Mouse (Mus musculus): ENCODE data around the gene Apba2. TPM values are rescaled to one million over a fixed set of nuclear protein-coding genes. Genes with fewer than 3 reads are reported as not detected.

Gene Apba2
- polyA plus RNA-seq, 1 experiment, result not detected

DNA sequence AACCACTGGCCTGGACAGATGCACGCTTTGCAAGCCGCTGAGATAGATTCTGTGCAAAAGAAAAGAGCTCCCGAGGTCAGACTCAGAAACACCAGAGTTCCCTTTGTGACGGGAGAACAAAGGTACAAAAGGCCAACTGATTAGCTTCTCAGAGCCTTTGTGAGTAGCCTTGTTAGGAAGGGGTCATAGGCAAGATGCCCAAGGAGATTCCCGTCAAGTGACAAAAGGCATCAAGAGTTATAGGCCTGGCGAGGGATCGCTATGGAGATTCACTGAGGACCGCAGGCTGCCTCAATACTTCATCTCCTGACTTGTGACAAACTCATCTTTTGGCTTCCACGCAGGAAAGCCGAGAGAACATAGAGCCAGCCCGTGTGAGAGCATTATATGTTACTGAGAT, 237.6 kb downstream of the Apba2 start:
- H3K27ac ChIP-seq (ENCODE audit: control insufficient read depth, insufficient read depth, low read depth, low read length, poor library complexity), result no peak overlapping the region
- no peaks in the 10 kb centered on the region for H3K4me1 ChIP-seq (ENCODE audit: control insufficient read depth, insufficient read depth, low read length)
- 80% methylated on average over 11 of the region's 11 CpGs for WGBS
- TF ChIP-seq POLR2A (IDR thresholded peaks at IDR 0.05; ENCODE audit: borderline replicate concordance, control insufficient read depth, low read depth, low read length), result no peak
- no peak for TF ChIP-seq CTCF (IDR thresholded peaks at IDR 0.05; ENCODE audit: control insufficient read depth, insufficient read depth, low read length)
- H3K4me3 ChIP-seq (replicated peaks; ENCODE audit: control insufficient read depth, low read depth, low read length), result no peak overlapping the region

DNA sequence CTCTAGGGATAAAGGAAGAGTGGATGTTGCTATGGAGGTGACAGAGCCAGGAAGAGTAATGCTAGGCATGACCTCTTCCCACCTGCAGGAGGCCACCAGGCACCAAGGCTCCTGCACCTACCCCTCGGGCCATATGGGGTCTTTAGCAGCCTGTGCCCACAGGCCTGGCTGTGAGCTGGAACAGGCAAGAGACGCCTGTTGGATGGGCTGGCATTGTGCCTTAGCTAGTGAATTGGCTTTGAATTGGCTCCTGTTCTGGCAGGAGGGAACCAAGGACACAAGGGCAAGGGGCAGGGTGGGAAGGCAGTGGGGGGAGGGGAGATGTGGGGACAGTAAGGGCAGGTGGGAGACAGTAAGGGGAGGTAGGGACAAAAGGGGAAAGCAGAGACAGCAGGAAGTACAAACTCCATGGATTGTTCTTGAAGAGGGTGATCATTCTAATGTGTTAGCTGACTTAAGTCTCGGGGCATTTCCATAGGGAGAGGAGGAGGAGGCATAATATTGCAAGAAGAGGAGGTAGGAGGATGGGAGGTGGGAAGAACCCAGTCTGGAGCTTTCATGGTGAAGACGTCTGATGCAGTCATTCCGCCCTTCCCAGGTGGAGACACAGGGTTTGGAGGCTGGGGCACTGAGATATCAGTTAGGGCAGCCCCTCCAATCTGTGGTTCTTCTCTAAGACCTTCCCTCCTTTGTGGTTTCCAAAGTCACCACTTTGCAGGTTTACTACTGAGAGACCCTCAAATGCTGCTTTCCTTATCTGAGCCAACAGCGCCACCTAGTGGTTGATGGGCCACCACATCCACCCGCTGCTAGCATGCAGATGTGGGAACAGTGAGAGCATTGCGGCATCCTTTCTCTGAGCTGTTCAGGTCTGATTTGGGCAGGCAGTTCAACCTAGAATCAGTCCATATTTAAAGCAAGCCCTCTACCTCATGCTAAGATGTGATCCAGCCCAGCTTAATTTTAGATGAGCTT, 240.1 kb downstream of the Apba2 start:
- 31% methylated on average over 8 of the region's 8 CpGs for WGBS
- Histone ChIP-seq H3K27ac (ENCODE audit: control insufficient read depth, insufficient read depth, low read depth, low read length, poor library complexity) (no peak overlapping the region), H3K4me1 (ENCODE audit: control insufficient read depth, insufficient read depth, low read length) (no peaks in the 10 kb centered on the region), H3K4me3 (replicated peaks; ENCODE audit: control insufficient read depth, low read depth, low read length) (no peak overlapping the region)
- TF ChIP-seq POLR2A (IDR thresholded peaks at IDR 0.05; ENCODE audit: borderline replicate concordance, control insufficient read depth, low read depth, low read length), result no peak
- TF ChIP-seq CTCF (IDR thresholded peaks at IDR 0.05; ENCODE audit: control insufficient read depth, insufficient read depth, low read length), result peak; percentile 84

- H3K27ac ChIP-seq (ENCODE audit: control insufficient read depth, insufficient read depth, low read depth, low read length, poor library complexity), result no peak overlapping the region
- TF ChIP-seq POLR2A (IDR thresholded peaks at IDR 0.05; ENCODE audit: borderline replicate concordance, control insufficient read depth, low read depth, low read length), result no peak
- TF ChIP-seq CTCF (IDR thresholded peaks at IDR 0.05; ENCODE audit: control insufficient read depth, insufficient read depth, low read length), result no peak
- 83% methylated on average over 7 of the region's 7 CpGs for WGBS
- H3K4me3 ChIP-seq (replicated peaks; ENCODE audit: control insufficient read depth, low read depth, low read length), result no peak overlapping the region
- H3K4me1 ChIP-seq (ENCODE audit: control insufficient read depth, insufficient read depth, low read length), result no peaks in the 10 kb centered on the region
Observed at GRCm38 (mm10) chr7:64743610-64744009, 242.1 kb downstream of the Apba2 start.

GRCm38 (mm10) chr7:64751465-64751864, 250.0 kb downstream of the Apba2 start:
- H3K27ac ChIP-seq (ENCODE audit: control insufficient read depth, insufficient read depth, low read depth, low read length, poor library complexity), result no peak overlapping the region
- TF ChIP-seq POLR2A (IDR thresholded peaks at IDR 0.05; ENCODE audit: borderline replicate concordance, control insufficient read depth, low read depth, low read length), result no peak
- peak; percentile 78 for TF ChIP-seq CTCF (IDR thresholded peaks at IDR 0.05; ENCODE audit: control insufficient read depth, insufficient read depth, low read length)
- WGBS, result 36% methylated on average over 5 of the region's 5 CpGs
- no peaks in the 10 kb centered on the region for H3K4me1 ChIP-seq (ENCODE audit: control insufficient read depth, insufficient read depth, low read length)
- no peak overlapping the region for H3K4me3 ChIP-seq (replicated peaks; ENCODE audit: control insufficient read depth, low read depth, low read length)

GRCm38 (mm10) chr7:64752133-64752532, 250.6 kb downstream of the Apba2 start:
- H3K27ac ChIP-seq (ENCODE audit: control insufficient read depth, insufficient read depth, low read depth, low read length, poor library complexity), result no peak overlapping the region
- TF ChIP-seq CTCF (IDR thresholded peaks at IDR 0.05; ENCODE audit: control insufficient read depth, insufficient read depth, low read length) (no peak), POLR2A (IDR thresholded peaks at IDR 0.05; ENCODE audit: borderline replicate concordance, control insufficient read depth, low read depth, low read length) (no peak)
- H3K4me1 ChIP-seq (ENCODE audit: control insufficient read depth, insufficient read depth, low read length), result no peaks in the 10 kb centered on the region
- H3K4me3 ChIP-seq (replicated peaks; ENCODE audit: control insufficient read depth, low read depth, low read length), result no peak overlapping the region
- WGBS, result 82% methylated on average over 7 of the region's 7 CpGs

GRCm38 (mm10) chr7:64753678-64754077, 252.2 kb downstream of the Apba2 start:
- no peak for TF ChIP-seq CTCF (IDR thresholded peaks at IDR 0.05; ENCODE audit: control insufficient read depth, insufficient read depth, low read length)
- TF ChIP-seq POLR2A (IDR thresholded peaks at IDR 0.05; ENCODE audit: borderline replicate concordance, control insufficient read depth, low read depth, low read length), result no peak
- Histone ChIP-seq H3K27ac (ENCODE audit: control insufficient read depth, insufficient read depth, low read depth, low read length, poor library complexity) (no peak overlapping the region), H3K4me3 (replicated peaks; ENCODE audit: control insufficient read depth, low read depth, low read length) (no peak overlapping the region), H3K4me1 (ENCODE audit: control insufficient read depth, insufficient read depth, low read length) (no peaks in the 10 kb centered on the region)
- 75% methylated on average over 6 of the region's 6 CpGs for WGBS

DNA sequence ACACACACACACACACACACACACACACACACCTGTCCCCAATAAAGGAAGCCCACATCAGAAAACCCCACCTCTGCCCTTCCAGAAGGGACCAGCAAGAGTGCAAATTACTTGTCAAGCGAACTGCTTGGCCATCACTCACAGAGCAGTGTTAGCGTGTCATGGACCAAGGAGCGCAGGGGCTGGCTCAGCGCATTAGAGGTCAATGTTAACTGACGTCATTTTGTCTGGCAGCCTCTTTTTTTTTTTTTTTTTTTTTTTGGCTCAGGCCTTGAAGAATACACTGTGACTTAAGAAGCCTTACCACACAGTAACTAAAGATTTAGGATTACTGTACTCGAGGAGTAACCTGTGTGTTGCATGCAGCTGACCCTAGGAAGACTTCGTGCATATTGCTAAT, 252.7 kb downstream of the Apba2 start:
- WGBS, result 74% methylated on average over 7 of the region's 7 CpGs
- TF ChIP-seq CTCF (IDR thresholded peaks at IDR 0.05; ENCODE audit: control insufficient read depth, insufficient read depth, low read length) (no peak), POLR2A (IDR thresholded peaks at IDR 0.05; ENCODE audit: borderline replicate concordance, control insufficient read depth, low read depth, low read length) (no peak)
- no peak overlapping the region for H3K4me3 ChIP-seq (replicated peaks; ENCODE audit: control insufficient read depth, low read depth, low read length)
- H3K4me1 ChIP-seq (ENCODE audit: control insufficient read depth, insufficient read depth, low read length), result no peaks in the 10 kb centered on the region
- no peak overlapping the region for H3K27ac ChIP-seq (ENCODE audit: control insufficient read depth, insufficient read depth, low read depth, low read length, poor library complexity)

- WGBS, result 73% methylated on average over 7 of the region's 7 CpGs
- Histone ChIP-seq H3K4me1 (ENCODE audit: control insufficient read depth, insufficient read depth, low read length) (no peaks in the 10 kb centered on the region), H3K27ac (ENCODE audit: control insufficient read depth, insufficient read depth, low read depth, low read length, poor library complexity) (no peak overlapping the region), H3K4me3 (replicated peaks; ENCODE audit: control insufficient read depth, low read depth, low read length) (no peak overlapping the region)
- TF ChIP-seq POLR2A (IDR thresholded peaks at IDR 0.05; ENCODE audit: borderline replicate concordance, control insufficient read depth, low read depth, low read length), result no peak
- TF ChIP-seq CTCF (IDR thresholded peaks at IDR 0.05; ENCODE audit: control insufficient read depth, insufficient read depth, low read length), result no peak
Observed at GRCm38 (mm10) chr7:64755141-64755540, 253.6 kb downstream of the Apba2 start.

Measured in bone marrow, adult 2 months (tissue).